Mouse (Mus musculus) ZHBTc4 (cell line): ENCODE results near the gene Keap1.
"Not testable (repeated sequence)": the region's sequence is repeated elsewhere in the genome, so short reads cannot be mapped to it uniquely, and the experiment has no call there.

ENCODE experiments used
- DNase-seq: peaks from one replicate; pipeline ENCODE4 v3.0.0-alpha.2; 2011; ENCODE audit warnings: low read depth, low spot score

Keap1 gene

GRCm38 (mm10) chr9:21238733-21239464 lies at the start of gene Keap1:
Gene Keap1 (minus strand): TSS chr9:21239361.
- DNase-seq = peak; percentile 87

- DNase-seq = no peak
Measured at GRCm38 (mm10) chr9:21288404-21289336, 49.5 kb upstream of the Keap1 start.

GRCm38 (mm10) chr9:21287571-21288402 lies 48.6 kb upstream of the Keap1 start, which contains the start of gene Kri1:
Gene Kri1 (minus strand): TSS chr9:21287969.
- peak; percentile 99 for DNase-seq

GRCm38 (mm10) chr9:21286753-21287152 lies 47.6 kb upstream of the Keap1 start:
- DNase-seq = no peak

- no peak for DNase-seq
Measured at GRCm38 (mm10) chr9:21283994-21284393, 44.8 kb upstream of the Keap1 start.

GRCm38 (mm10) chr9:21283591-21283990 lies 44.4 kb upstream of the Keap1 start:
- DNase-seq = peak; percentile 74

- DNase-seq = no peak
Measured at GRCm38 (mm10) chr9:21277776-21278175, 38.6 kb upstream of the Keap1 start.

- DNase-seq = no peak
Measured at GRCm38 (mm10) chr9:21276307-21276706, 37.1 kb upstream of the Keap1 start.

- no peak for DNase-seq
Measured at GRCm38 (mm10) chr9:21275727-21276126, 36.6 kb upstream of the Keap1 start.

- DNase-seq = no peak
Measured at GRCm38 (mm10) chr9:21275013-21275710, 36.0 kb upstream of the Keap1 start.

GRCm38 (mm10) chr9:21274336-21274735 lies 35.2 kb upstream of the Keap1 start:
- DNase-seq = no peak

GRCm38 (mm10) chr9:21273520-21274228 lies 34.5 kb upstream of the Keap1 start:
- no peak for DNase-seq

GRCm38 (mm10) chr9:21273094-21273493 lies 33.9 kb upstream of the Keap1 start:
- DNase-seq = no peak

- no peak for DNase-seq
Measured at GRCm38 (mm10) chr9:21272391-21272790, 33.2 kb upstream of the Keap1 start.

GRCm38 (mm10) chr9:21269590-21269989 lies 30.4 kb upstream of the Keap1 start:
- DNase-seq = not testable (repeated sequence)

GRCm38 (mm10) chr9:21268305-21268704 lies 29.1 kb upstream of the Keap1 start:
- no peak for DNase-seq

GRCm38 (mm10) chr9:21266889-21267288 lies 27.7 kb upstream of the Keap1 start:
- no peak for DNase-seq

GRCm38 (mm10) chr9:21265611-21266010 lies 26.4 kb upstream of the Keap1 start:
- peak; percentile 31 for DNase-seq

- DNase-seq = peak; percentile 100
Measured at GRCm38 (mm10) chr9:21265000-21265561, 25.9 kb upstream of the Keap1 start, which contains the start of gene Atg4d. Gene Atg4d (plus strand): TSS chr9:21265293.
